Mouse (Mus musculus) adrenal gland, postnatal 25 days (tissue): ENCODE results near the gene Edc3. TPM values are rescaled to one million over a fixed set of nuclear protein-coding genes. Genes with fewer than 3 reads are reported as not detected.
A peak's percentile ranks its signal among the peaks of the same experiment; 100 is the strongest.

Experiments used
- DNase-seq: peaks from one replicate; pipeline ENCODE4 v3.0.0; 2021; ENCODE audit warnings: mixed read lengths
- total RNA-seq: library from RNA; stranded (reverse); gene quantifications from 2 replicates; pipeline ENCODE4 v1.2.3, GENCODE M21; 2021

The Edc3 gene
- total RNA-seq, 1 experiment from 2014 or later = 11.2 TPM

- no peak for DNase-seq
Observed at GRCm38 (mm10) chr9:57761563-57762551, 53.5 kb downstream of the Edc3 start.

- peak; percentile 25 for DNase-seq
Observed at GRCm38 (mm10) chr9:57762563-57762991, 54.2 kb downstream of the Edc3 start.

GRCm38 (mm10) chr9:57764147-57764973 lies 56.0 kb downstream of the Edc3 start:
- peak; percentile 84 for DNase-seq

GRCm38 (mm10) chr9:57764974-57765363 lies 56.6 kb downstream of the Edc3 start:
- DNase-seq = peak; percentile 97

GRCm38 (mm10) chr9:57765364-57766351 lies 57.3 kb downstream of the Edc3 start, which contains the start of gene Clk3:
Clk3 (minus strand) TSS chr9:57765860.
- peak; percentile 68 for DNase-seq

GRCm38 (mm10) chr9:57766431-57766830 lies 58.1 kb downstream of the Edc3 start:
- DNase-seq = no peak

GRCm38 (mm10) chr9:57767231-57767630 lies 58.9 kb downstream of the Edc3 start:
- no peak for DNase-seq

- no peak for DNase-seq
Observed at GRCm38 (mm10) chr9:57769539-57770069, 61.3 kb downstream of the Edc3 start.

- DNase-seq = no peak
Observed at GRCm38 (mm10) chr9:57770214-57770613, 61.9 kb downstream of the Edc3 start.

GRCm38 (mm10) chr9:57770836-57771235 lies 62.5 kb downstream of the Edc3 start:
- no peak for DNase-seq

GRCm38 (mm10) chr9:57773754-57774153 lies 65.4 kb downstream of the Edc3 start:
- no peak for DNase-seq

GRCm38 (mm10) chr9:57774168-57774567 lies 65.8 kb downstream of the Edc3 start:
- no peak for DNase-seq

GRCm38 (mm10) chr9:57775026-57775425 lies 66.7 kb downstream of the Edc3 start:
- no peak for DNase-seq

- no peak for DNase-seq
Observed at GRCm38 (mm10) chr9:57775736-57776135, 67.4 kb downstream of the Edc3 start.

- DNase-seq = no peak
Observed at GRCm38 (mm10) chr9:57782656-57783055, 74.3 kb downstream of the Edc3 start.

GRCm38 (mm10) chr9:57789733-57790132 lies 81.4 kb downstream of the Edc3 start:
- DNase-seq = no peak

- DNase-seq = no peak
Observed at GRCm38 (mm10) chr9:57797456-57797855, 89.1 kb downstream of the Edc3 start.

GRCm38 (mm10) chr9:57798725-57799253 lies 90.4 kb downstream of the Edc3 start:
- DNase-seq = peak; percentile 10

- no peak for DNase-seq
Observed at GRCm38 (mm10) chr9:57800325-57800975, 92.1 kb downstream of the Edc3 start.
